Mouse (Mus musculus) kidney, adult 11 months (tissue): ENCODE measurements around the gene Sbds.

Experiments used
- DNase-seq: peaks from one replicate; pipeline ENCODE4 v3.0.0; 2022

Gene Sbds

DNA sequence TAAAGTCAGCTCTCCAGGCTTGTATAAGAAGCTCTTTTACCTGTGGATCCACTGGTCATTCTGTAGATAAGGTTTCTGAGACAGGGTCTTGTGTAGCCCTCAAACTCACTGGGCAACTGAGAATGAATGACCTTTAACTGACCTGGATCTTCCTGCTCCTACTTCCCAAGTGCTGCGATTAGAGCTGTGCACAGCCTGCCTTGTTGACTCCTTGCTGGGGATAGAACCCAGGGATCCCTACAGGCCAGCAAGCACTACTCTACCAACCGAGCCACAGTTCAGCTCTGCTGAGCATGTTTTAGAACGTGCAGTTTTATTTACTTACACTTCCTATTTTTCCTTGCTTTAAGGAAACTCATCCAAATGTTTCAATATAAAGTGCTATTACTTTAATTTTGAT is 57.9 kb downstream of the Sbds start:
- no peak for DNase-seq

DNA sequence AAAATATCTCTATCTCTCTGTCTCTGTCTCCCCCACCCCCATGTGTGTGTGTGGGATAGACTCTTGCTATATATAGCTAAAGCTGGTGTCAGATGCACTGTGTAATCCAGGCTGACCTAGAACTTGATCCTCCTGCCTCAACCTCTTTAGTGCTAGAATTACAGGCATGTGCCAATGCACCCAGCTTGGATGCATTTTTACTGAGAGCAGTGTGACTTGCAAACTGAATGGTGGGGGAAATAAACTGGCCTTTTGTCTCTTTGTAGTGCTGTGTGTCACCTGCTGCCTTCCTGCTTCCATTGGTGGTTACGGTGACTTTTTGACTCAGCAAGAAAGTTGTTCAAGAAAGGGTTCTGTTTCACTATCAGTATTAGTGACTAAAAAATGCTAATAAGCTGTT is 59.0 kb downstream of the Sbds start:
- no peak for DNase-seq
